Mouse (Mus musculus) colon, adult 2 months (tissue): ENCODE results near the gene Liph. TPM values are rescaled to one million over a fixed set of nuclear protein-coding genes. Genes with fewer than 3 reads are reported as not detected.

Experiments used
- polyA plus RNA-seq: library from polyadenylated mRNA; depleted of rRNA; stranded (reverse); fragments of >200 nt; gene quantifications from 2 replicates; pipeline ENCODE4 v1.2.3, GENCODE M21; 2012; rRNA removed

Liph gene
- 25.3 and 26.7 TPM in 2 replicates for polyA plus RNA-seq

DNA sequence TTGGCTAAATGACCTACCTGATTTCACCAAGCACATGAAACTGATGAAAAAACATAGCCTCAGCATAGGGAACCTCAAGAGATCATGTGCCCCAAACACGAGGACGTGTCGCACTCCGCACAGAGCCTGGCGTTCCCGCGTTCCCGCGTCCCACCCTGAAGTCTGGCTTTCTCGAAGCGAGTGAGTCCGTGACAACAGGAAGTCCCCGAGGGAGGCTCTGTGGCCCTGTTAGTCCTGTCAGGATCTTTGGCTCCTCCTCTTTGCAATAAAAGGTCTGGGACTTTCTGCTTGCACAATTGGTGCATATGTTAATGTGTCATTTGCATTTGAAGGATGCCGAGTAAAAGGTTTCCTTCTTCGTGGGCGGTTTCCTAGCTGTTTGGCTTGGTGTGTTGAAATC lies at the start of gene Liph:
Gene Liph (minus strand): TSS at position 360 of the 400 bp plus-strand sequence.

DNA sequence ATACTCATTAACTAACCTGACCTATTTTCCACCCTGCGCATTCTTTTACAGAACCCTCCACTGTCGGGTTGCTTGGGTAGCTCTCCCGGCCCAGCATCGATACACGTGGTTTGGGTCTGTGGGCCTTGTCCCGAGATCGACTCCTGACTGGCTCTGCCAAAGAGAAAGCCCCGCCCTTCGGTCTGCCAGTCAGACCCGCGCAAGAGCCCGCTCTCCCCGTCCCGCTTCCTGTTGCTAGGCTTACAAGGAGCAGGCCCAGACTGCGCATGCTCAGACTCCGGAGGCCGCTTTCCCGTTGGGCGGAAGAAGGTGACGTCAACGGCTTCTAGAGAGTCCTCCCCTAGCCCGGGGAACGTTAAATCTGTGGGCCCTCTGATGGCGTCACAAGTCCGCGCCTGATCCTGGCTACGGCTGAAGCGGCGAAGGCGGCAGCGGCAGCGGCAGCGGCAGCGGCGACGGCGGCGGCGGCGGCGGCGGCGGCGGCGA lies 13.7 kb upstream of the Liph start, which contains the start of gene Senp2:
Gene Senp2 (plus strand): TSS at position 386 of the 486 bp plus-strand sequence.

DNA sequence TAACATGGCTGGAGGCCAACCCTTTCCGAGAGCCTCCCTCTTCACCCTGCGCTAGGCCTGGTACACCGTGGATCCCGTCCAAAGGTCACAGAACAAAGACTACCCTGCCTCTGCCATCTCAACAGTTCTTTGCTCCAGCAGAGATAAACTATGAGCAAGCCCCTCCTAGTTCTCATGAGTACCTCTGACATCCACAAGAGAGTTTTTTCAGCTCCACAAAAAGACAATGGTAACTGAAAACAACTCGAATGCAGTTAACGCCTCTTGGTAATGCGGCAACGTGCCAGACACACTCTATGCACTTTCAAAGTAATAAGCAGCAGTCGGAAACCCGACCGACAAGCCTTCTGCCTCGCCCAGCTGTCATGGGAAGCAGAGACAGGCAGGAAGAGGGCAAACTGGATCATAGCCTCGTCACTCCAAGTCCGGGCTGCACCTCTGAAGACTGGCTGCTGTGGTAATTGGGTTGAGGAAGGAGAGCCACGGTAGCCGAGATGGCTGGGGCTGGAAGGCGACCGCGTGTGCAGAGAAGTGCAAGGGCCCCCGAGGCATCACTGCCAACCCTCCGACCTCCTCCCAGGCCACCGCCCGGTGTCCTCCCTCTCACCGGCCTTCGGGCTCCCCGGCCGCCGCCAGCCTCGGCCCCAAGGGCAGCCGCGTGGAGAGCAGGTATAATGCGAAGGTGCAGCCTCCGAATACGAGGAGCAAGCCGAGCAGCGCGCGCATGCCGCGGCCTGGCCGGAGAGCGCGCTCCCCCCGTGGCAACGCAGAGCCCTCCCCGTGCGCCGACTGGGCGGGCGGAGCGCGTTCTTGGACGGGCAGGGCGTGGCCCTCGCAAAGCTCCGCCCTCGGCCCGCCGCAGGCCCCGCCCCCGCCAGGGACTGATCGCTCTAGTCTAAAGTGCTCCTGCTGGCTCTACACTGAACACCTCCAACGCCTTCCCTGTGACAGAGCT lies 48.4 kb downstream of the Liph start, which contains the start of gene Tmem41a:
Gene Tmem41a (minus strand): TSS at position 792 of the 955 bp plus-strand sequence.

Other genes with a start within 250 kb of the Liph start
- 9.2 and 10.4 TPM in 2 replicates for gene Ehhadh, start 207.9 kb downstream of the Liph start, polyA plus RNA-seq
- gene Map3k13, start 201.3 kb downstream of the Liph start, polyA plus RNA-seq: 4.3 and 5.4 TPM in 2 replicates
- gene Tmem41a, start 48.1 kb downstream of the Liph start, polyA plus RNA-seq: 18.7 and 23.5 TPM in 2 replicates
- gene Senp2, start 13.8 kb upstream of the Liph start, polyA plus RNA-seq: 4.5 and 5.0 TPM in 2 replicates
- gene Igf2bp2, start 167.6 kb upstream of the Liph start, polyA plus RNA-seq: 7.9 and 8.0 TPM in 2 replicates